Mouse (Mus musculus) cortical plate, adult 2 months (tissue): ENCODE data around the gene Sox8.

ENCODE experiments used
- CTCF ChIP-seq: fragments of 200-500 bp; IDR thresholded peaks from 2 replicates; pipeline ENCODE4 v1.5.1; 2011; ENCODE audit warnings: mild to moderate bottlenecking, control low read depth, low read length; ENCODE audit not compliant: insufficient read depth; ENCODE audit errors: extremely low read depth
- POLR2A ChIP-seq: fragments of 200-500 bp; IDR thresholded peaks from 2 replicates; pipeline ENCODE4 v1.6.1; 2011; ENCODE audit warnings: mild to moderate bottlenecking, low read length, control low read depth; ENCODE audit not compliant: insufficient read depth; ENCODE audit errors: extremely low read depth

DNA sequence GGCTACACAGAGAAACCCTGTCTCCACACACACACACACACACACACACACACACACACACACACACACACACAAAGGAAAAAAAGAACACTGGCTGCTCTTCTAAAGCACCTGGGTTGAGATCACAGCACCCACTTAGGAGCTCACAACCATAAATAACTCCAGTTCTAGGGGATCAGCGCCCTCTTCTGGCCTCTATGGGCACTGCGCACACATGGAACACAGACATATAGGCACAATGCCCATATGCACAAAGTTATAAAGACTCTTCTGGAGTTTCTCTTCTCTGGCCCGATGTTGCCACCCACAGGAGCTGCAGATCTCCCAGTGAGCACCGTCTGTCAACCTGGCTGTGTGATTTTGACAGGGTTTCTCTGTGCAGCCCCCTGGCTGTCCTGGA is 20.5 kb upstream of the Sox8 start:
- TF ChIP-seq CTCF (no peak), POLR2A (no peak)
